Mouse (Mus musculus) megakaryocyte, embryonic 14.5 days (primary cell): ENCODE measurements around the gene Tceal7.

Experiments
- FLI1 ChIP-seq: IDR thresholded peaks from 2 replicates; pipeline ENCODE4 v1.6.1; 2012; ENCODE audit warnings: low read length, inconsistent platforms, mixed read lengths
- GATA1 ChIP-seq: IDR thresholded peaks from 3 replicates; pipeline ENCODE4 v1.6.1; 2012; ENCODE audit warnings: mixed read lengths, low read length, inconsistent platforms, borderline replicate concordance

GRCm38 (mm10) chrX:136203664-136204066 lies 10.9 kb upstream of the Tceal7 start, which contains the start of gene Tceal5:
- TF ChIP-seq GATA1, result no peak
- TF ChIP-seq FLI1, result no peak
